Mouse (Mus musculus): ENCODE results near the gene Exo5. TPM values are rescaled to one million over a fixed set of nuclear protein-coding genes. Genes with fewer than 3 reads are reported as not detected.

Gene Exo5
- polyA plus RNA-seq, 1 experiment from 2014 or later, result 34.1 TPM

GRCm38 (mm10) chr4:120882002-120882625, 42.7 kb downstream of the Exo5 start:
- Histone ChIP-seq H3K4me3 (no peak overlapping the region), H3K9me3 (replicated peaks) (no peaks in the 10 kb centered on the region), H3K4me2 (replicated peaks) (no peak overlapping the region), H3K27me3 (0 out of 2 replicates have a peak, but pooled peaks cover 12% of the 10 kb centered on the region), H3K4me1 (peaks cover 36% of the 10 kb centered on the region), H3K36me3 (no peaks in the 10 kb centered on the region), H3K9ac (no peak overlapping the region), H3K27ac (no peak overlapping the region)
- peak; percentile 84 for ATAC-seq (ENCODE audit: low FRiP score)
- 26% methylated on average over 5 of the region's 5 CpGs for WGBS

GRCm38 (mm10) chr4:120880731-120881432, 43.9 kb downstream of the Exo5 start:
- Histone ChIP-seq H3K36me3 (no peaks in the 10 kb centered on the region), H3K27me3 (0 out of 2 replicates have a peak, but pooled peaks cover 6% of the 10 kb centered on the region), H3K27ac (no peak overlapping the region), H3K4me3 (no peak overlapping the region), H3K9me3 (replicated peaks) (no peaks in the 10 kb centered on the region), H3K9ac (no peak overlapping the region), H3K4me1 (peaks cover 33% of the 10 kb centered on the region), H3K4me2 (replicated peaks) (no peak overlapping the region)
- no peak for ATAC-seq (ENCODE audit: low FRiP score)
- 66% methylated on average over 6 of the region's 6 CpGs for WGBS

- no peaks in the 10 kb centered on the region for H3K9me3 ChIP-seq (replicated peaks)
- H3K9ac ChIP-seq, result no peak overlapping the region
- H3K4me3 ChIP-seq, result no peak overlapping the region
- H3K27me3 ChIP-seq, result 0 out of 2 replicates have a peak, but pooled peaks cover 6% of the 10 kb centered on the region
- H3K27ac ChIP-seq, result no peak overlapping the region
- ATAC-seq (ENCODE audit: low FRiP score), result no peak
- no peak overlapping the region for H3K4me2 ChIP-seq (replicated peaks)
- 38% methylated on average over 4 of the region's 4 CpGs for WGBS
- H3K4me1 ChIP-seq, result peaks cover 28% of the 10 kb centered on the region
- H3K36me3 ChIP-seq, result no peaks in the 10 kb centered on the region
Measured at GRCm38 (mm10) chr4:120879386-120879785, 45.4 kb downstream of the Exo5 start.

- no peak overlapping the region for H3K4me2 ChIP-seq (replicated peaks)
- H3K9me3 ChIP-seq (replicated peaks), result no peaks in the 10 kb centered on the region
- 0 out of 2 replicates have a peak, but pooled peaks cover 6% of the 10 kb centered on the region for H3K27me3 ChIP-seq
- no peak overlapping the region for H3K9ac ChIP-seq
- H3K36me3 ChIP-seq, result no peaks in the 10 kb centered on the region
- peaks cover 28% of the 10 kb centered on the region for H3K4me1 ChIP-seq
- 73% methylated on average over 3 of the region's 3 CpGs for WGBS
- H3K4me3 ChIP-seq, result no peak overlapping the region
- ATAC-seq (ENCODE audit: low FRiP score), result no peak
- no peak overlapping the region for H3K27ac ChIP-seq
Measured at GRCm38 (mm10) chr4:120878728-120879127, 46.1 kb downstream of the Exo5 start.

- no peak overlapping the region for H3K27ac ChIP-seq
- H3K36me3 ChIP-seq, result no peaks in the 10 kb centered on the region
- WGBS, result 56% methylated on average over 3 of the region's 3 CpGs
- H3K9me3 ChIP-seq (replicated peaks), result no peaks in the 10 kb centered on the region
- ATAC-seq (ENCODE audit: low FRiP score), result no peak
- H3K9ac ChIP-seq, result no peak overlapping the region
- 0 out of 2 replicates have a peak, but pooled peaks cover 6% of the 10 kb centered on the region for H3K27me3 ChIP-seq
- peaks cover 6% of the 10 kb centered on the region; the same call in 1 of the 2 replicates for H3K4me1 ChIP-seq
- H3K4me2 ChIP-seq (replicated peaks), result no peak overlapping the region
- H3K4me3 ChIP-seq, result no peak overlapping the region
Measured at GRCm38 (mm10) chr4:120875961-120876360, 48.9 kb downstream of the Exo5 start.

Small RNA genes lying within 50 kb of the gene (microRNA-seq; reads per million reads assigned to microRNA genes)
- gene Mir7015, result not detected

Other genes starting within 250 kb of the Exo5 start
- 5.0 and 5.7 TPM in 2 replicates for gene Kcnq4, start 176.4 kb downstream of the Exo5 start, polyA plus RNA-seq (2016; fragmentation: Nextera tagmentation; extraction: Ambion mirVana)
- 101 and 104 TPM in 2 replicates for gene Nfyc, start 93.4 kb downstream of the Exo5 start, polyA plus RNA-seq (2016; fragmentation: Nextera tagmentation; extraction: Ambion mirVana)
- 8.5 and 9.2 TPM in 2 replicates for gene Rims3, start 70.2 kb downstream of the Exo5 start, polyA plus RNA-seq (2016; fragmentation: Nextera tagmentation; extraction: Ambion mirVana)
- 10.1 and 10.6 TPM in 2 replicates for gene Zfp69, start 26.7 kb upstream of the Exo5 start, polyA plus RNA-seq (2016; fragmentation: Nextera tagmentation; extraction: Ambion mirVana)
- gene Smap2, start 92.2 kb upstream of the Exo5 start, polyA plus RNA-seq (2016; fragmentation: Nextera tagmentation; extraction: Ambion mirVana), result 36.2 and 41.7 TPM in 2 replicates
- gene Col9a2, start 114.4 kb upstream of the Exo5 start, polyA plus RNA-seq (2016; fragmentation: Nextera tagmentation; extraction: Ambion mirVana), result 55.6 and 63.0 TPM in 2 replicates
- 32.5 and 35.1 TPM in 2 replicates for gene Zmpste24, start 173.2 kb upstream of the Exo5 start, polyA plus RNA-seq (2016; fragmentation: Nextera tagmentation; extraction: Ambion mirVana)
- gene Tmco2, start 184.2 kb upstream of the Exo5 start, polyA plus RNA-seq (2016; fragmentation: Nextera tagmentation; extraction: Ambion mirVana), result not detected in 2 replicates